Comparison of ENCODE assay signal across 8 mouse cellular contexts in the genomic region with DNA sequence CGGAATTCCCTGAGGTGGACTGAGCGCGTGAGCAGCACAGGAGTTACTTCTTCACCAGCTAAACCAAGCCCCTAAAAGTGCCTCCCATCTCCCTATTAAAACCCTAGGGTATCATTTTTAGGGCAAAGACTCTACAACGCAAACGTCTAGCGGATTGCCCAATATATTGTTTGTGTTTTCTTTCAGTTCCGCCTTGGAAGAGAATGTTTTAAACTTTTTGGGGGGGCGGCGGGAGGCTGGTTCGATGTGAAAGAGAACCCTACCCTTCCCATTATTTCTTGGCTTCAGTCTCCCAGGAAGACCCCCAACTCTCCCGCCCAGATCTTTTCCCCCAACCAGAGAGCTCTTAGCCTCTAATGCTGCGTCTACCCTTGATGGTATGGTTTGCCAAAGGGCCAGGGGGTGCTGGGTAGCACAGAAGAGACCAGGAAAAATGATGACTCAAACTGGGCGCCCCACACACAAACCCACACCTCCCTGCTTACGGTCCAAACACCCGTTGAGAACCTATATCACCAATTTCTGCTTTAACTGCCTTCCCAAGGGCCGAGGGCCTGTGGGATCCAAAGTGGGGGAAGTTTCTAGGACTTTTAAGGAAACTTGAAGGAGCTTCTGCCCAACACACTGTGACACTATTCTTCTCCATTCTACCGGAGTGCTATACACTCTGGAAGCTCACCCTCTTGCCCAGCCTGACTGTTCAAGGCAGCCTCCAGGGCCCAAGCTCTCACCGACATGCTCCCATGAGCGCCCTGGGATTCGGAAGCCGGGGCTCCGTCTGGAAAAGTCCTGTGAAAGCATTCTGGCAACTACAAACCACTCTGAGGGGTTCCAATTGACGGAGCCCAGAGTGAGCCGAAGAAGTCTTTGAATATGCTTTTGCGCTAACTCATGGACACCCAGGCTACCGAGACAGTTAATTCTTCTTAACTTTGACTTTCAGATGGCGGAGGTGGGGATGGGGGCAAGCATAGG.
DNase-seq lines count a peak whose midpoint lies in the region; ATAC-seq and TF ChIP-seq lines count a peak whose summit lies in the region.

No protein-coding gene starts in this region.

- no peak for DNase-seq in gastrocnemius, adult 2 months
- no peak for DNase-seq in gastrocnemius, adult 18-20 months (ENCODE audit: low spot score)
- peak; percentile 79 for DNase-seq in adrenal gland, adult 2 months
- DNase-seq in kidney, postnatal 10 days = peak; percentile 49
- no peak for DNase-seq in T-cell, adult 2 months (ENCODE audit: low spot score)
- no peak for DNase-seq in gastrocnemius, postnatal 25 days

- peak overlapping the region; percentile 51 for H3K9ac ChIP-seq in forebrain, embryonic 12.5 days
- no peak overlapping the region for H3K9ac ChIP-seq in midbrain, embryonic 15.5 days

- H3K4me2 ChIP-seq in forebrain, embryonic 12.5 days = peak overlapping the region; percentile 76
- peak overlapping the region; percentile 67 for H3K4me2 ChIP-seq in midbrain, embryonic 15.5 days

- H3K9me3 ChIP-seq in forebrain, embryonic 12.5 days = no peaks in the 10 kb centered on the region
- no peaks in the 10 kb centered on the region for H3K9me3 ChIP-seq in midbrain, embryonic 15.5 days

- peaks cover 41% of the 10 kb centered on the region for H3K27me3 ChIP-seq in forebrain, embryonic 12.5 days
- peaks cover 34% of the 10 kb centered on the region for H3K27me3 ChIP-seq in midbrain, embryonic 15.5 days (replicated peaks)

- no peak overlapping the region for H3K27ac ChIP-seq in gastrocnemius, adult 2 months
- no peak overlapping the region for H3K27ac ChIP-seq in forebrain, embryonic 12.5 days
- H3K27ac ChIP-seq in midbrain, embryonic 15.5 days = no peak overlapping the region

- intact Hi-C loops in gastrocnemius, adult 2 months (cut with DNase I) = loop anchor here (2.0 to 5.0 kb wide), 3 partner anchors 147 to 886 kb away; no protein-coding TSS in a partner anchor

- peaks cover 54% of the 10 kb centered on the region for H3K4me1 ChIP-seq in forebrain, embryonic 12.5 days
- H3K4me1 ChIP-seq in midbrain, embryonic 15.5 days = peaks cover 38% of the 10 kb centered on the region

- ATAC-seq in forebrain, embryonic 12.5 days (ENCODE audit: low FRiP score) = no peak
- no peak for ATAC-seq in midbrain, embryonic 15.5 days (replicated peaks)

- no peak for TF ChIP-seq CTCF in gastrocnemius, adult 2 months (IDR thresholded peaks at IDR 0.05)

- WGBS in forebrain, embryonic 12.5 days = 3% methylated on average over 27 of the region's 27 CpGs
- 8% methylated on average over 27 of the region's 27 CpGs for WGBS in midbrain, embryonic 15.5 days

- no peaks in the 10 kb centered on the region for H3K36me3 ChIP-seq in forebrain, embryonic 12.5 days (replicated peaks)
- H3K36me3 ChIP-seq in midbrain, embryonic 15.5 days (replicated peaks) = no peaks in the 10 kb centered on the region

- peak overlapping the region; percentile 79 for H3K4me3 ChIP-seq in gastrocnemius, adult 2 months
- peak overlapping the region; percentile 47 for H3K4me3 ChIP-seq in forebrain, embryonic 12.5 days (replicated peaks)
- peak overlapping the region; percentile 42 for H3K4me3 ChIP-seq in midbrain, embryonic 15.5 days

Comparison
In these comparisons a context has a peak if more than half of its experiments do, and no peak if none do; other contexts are left out.
1. DNase-seq: peak in adrenal gland, adult 2 months (single experiment) and kidney, postnatal 10 days (single experiment); none in gastrocnemius, adult 2 months (single experiment), gastrocnemius, adult 18-20 months (single experiment), T-cell, adult 2 months (single experiment) and gastrocnemius, postnatal 25 days (single experiment).
2. Peak in every context shown above with its lines, with median percentiles within 50 percentile points of each other: H3K4me3 ChIP-seq.